Mouse (Mus musculus) natural killer cell, adult 2 months (primary cell): Measurements from ENCODE around the gene Spam1.

Experiments used
- DNase-seq, 2 experiments: peaks; one replicate each; pipeline ENCODE4 v3.0.0; 2022; ENCODE audit warnings: low spot score in 2 of 2

The Spam1 gene

DNA sequence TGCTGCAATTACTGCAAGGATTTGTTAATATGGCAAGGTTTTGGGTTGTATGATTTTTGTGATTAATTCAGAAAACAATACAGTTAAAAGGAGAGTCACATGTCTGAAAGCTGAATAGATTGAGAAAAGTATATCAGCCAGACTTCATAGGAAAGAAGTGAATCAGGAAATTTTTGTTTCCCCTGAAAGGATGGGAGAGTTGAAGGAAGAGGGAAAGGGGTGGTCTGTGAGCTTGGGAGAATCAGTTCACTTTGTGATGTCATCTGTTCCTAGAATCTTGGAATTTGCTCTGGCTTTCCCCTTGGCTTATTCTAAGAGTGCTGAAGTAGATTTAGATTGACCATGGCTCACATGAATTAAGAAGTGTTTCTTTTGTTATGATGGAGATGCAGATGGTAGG lies at the start of gene Spam1:
Gene Spam1 (plus strand): TSS at position 301 of the 400 bp plus-strand sequence.
- DNase-seq: no peak

GRCm38 (mm10) chr6:24748029-24748428 lies 43.0 kb upstream of the Spam1 start, which contains the start of gene Hyal4:
Gene Hyal4, plus strand, starts transcription at chr6:24748329.
- DNase-seq: no peak

- DNase-seq: no peak
These were observed 31.7 kb upstream of the Spam1 start for GRCm38 (mm10) chr6:24759281-24759680.

- DNase-seq: no peak
These were observed 24.7 kb upstream of the Spam1 start for GRCm38 (mm10) chr6:24766261-24766660.

DNA sequence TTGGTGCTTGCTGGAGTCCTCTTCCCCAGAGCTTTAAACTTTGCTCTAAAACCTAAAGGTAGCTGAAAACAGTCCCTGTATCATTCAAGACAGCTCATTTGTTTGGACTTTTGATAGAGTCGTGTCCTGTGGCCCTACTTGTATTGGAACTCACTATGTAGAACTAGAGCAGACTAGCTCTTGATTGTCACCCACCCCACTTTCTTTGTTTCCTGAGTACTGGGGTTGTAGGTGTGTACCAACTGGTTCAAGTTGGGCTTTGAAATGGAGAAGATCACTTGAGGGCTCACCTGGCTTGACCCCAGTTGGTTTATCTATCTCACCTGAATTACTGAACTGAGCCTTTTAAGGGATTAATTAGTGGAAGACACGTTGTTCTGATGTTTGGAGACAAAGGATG lies 11.8 kb upstream of the Spam1 start:
- DNase-seq: no peak

GRCm38 (mm10) chr6:24822070-24822469 lies 31.1 kb downstream of the Spam1 start:
- no peak for DNase-seq
